Mouse (Mus musculus): ENCODE measurements at regions not wholly inside any gene's neighbourhood (a gene's known extent, or its start where the extent isn't known, plus 50 kb on each side); places are given as distances from the start of the nearest gene placed in this dataset.

DNA sequence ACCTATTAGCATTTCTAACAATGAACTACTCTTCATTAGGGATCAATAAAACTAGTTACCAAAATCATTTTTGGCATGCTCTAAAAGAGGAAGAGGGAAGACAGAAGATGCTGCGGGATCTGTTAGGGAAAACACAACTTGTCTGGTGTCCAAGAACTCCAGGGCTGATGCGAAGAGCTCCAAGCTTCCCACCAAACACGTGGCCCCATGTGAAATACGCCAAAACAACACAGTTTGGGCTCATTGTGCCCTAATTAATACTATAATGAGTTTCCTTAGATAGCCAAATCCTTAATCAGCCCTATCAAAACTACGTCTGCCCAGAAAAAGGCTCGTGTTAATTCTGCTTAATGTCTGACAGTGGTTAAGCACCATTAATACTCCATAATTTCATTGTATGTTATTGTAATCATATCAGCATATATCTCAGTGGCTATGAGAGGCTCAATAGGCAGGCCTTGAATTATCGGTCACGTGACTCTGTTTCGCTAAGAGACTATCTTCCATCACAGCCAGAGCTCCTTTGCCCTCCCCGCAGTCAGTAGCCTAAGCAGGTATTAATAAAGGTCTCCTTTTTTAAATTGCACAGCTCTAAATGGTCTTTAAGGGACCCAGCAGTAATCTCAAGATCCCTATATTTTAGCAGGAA lies 223.6 kb upstream of the Pou3f3 start:
- no peak for DNase-seq (ENCODE audit: low spot score in 2 of 2)

DNA sequence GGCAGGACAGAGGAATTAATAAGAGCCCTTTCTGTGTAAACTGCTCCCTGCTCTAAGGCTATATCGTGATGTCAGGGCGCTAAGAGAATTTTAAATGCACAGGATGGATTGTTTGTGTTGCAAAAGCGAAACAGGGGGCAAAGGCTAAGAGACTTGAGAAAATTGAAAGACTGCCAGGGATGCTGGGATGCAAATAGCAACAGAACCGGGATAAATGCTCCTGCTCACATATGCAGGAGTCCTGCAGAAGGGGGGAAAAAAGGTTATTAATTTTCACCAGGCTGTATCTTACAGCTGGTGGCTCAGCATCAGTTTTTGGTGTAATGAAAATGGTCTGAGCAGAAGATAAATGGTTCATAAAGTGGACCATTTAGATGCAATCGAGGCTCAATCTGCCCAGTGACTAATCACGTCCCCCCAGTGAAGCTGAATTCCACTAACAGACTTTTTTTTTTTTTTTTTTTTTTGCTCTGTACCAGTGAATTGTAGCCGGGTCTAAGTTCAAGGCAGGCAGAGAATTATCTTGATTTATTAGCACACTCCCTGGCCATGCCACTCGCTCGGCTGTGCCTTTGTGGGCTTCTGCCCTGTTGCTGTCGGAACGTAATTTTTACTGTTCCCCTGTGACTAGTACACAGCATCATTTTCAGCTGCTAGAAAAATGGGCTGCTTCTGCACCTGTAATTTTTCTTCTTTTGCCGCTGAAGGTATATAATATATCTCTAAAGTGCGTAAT lies 222.9 kb upstream of the Pou3f3 start:
- DNase-seq (ENCODE audit: low spot score in 2 of 2): no peak

DNA sequence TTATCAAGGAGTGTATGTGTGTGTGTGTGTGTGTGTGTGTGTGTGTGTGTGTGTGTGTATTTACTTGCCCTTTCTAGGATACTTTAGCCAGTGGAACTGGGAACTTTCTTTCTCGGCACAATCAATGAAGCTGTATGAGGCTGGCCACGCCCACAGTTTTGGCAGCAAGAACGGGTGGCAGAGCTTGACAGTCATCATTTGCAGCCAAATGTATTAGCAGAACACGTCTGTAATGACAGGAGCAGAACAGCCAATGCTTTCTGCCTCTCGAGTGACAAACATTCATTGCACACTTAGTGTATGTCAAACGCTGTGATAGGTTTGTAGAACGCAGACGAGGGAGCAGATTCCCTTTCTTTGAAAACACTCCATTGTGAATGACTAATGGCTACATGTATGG lies 221.4 kb upstream of the Pou3f3 start:
- DNase-seq (ENCODE audit: low spot score in 2 of 2): no peak

DNA sequence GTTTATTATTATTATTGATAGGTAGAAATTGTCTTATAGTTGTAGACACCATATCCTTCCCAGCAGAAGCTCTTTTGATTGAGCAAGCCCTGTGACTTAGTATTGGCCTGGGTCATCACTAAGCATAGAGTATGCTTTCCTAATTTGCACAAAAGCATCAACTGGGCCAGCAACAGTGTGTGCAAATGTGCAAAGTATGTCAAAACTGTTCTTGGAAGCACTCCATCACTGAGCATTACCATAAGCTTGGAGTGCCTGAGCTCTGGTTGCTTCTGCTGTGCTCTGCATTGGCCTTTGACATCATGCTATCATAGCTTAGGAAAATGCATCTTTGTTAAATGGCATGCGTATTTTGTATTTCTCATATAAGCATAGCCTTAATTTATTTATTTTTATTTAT lies 220.7 kb upstream of the Pou3f3 start:
- DNase-seq (ENCODE audit: low spot score in 2 of 2): no peak

DNA sequence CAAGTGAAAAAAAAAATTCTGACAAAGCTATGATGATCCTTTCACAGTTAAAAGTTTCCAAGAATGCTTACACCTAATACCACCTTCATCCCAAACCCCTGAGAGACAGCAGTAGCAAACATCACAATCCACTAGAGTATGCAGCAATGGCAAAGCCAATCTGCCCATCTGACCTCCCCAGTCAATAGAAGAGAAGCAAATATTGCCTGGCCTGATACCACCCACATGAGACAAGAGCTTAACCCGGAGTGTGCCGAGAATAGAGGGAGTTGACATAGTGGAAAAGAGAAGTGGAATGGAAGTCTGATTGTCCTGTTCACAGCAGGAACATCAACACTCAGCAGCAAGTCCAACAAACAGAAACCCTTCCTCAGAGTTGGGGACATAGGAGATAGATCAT lies 219.9 kb upstream of the Pou3f3 start:
- DNase-seq (ENCODE audit: low spot score in 2 of 2): no peak

DNA sequence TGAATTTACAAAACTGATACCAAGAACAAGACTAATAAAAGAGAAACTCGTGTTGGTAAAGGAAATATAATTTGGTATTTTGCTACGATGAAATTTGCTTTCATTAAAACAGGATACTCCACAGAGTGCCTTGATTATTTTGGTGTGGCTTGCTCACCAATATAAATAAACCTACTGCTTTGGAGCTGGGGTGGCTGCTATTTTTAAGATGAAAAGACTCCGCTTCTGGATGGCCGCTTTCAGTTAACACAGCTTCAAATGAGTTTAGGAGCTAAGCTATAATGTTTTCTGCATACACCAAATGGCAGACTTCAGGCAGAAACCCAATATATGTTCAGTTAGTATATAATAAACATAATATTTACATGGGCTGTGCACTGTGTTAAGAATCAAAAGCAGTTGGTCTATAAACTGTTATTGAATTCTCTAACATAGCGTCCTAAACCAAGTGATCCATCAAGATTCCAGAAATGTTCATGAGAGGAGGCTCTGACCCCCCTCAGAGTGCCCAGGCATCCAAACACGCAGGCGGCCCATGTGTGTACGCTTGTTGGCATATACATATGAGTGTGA lies 215.1 kb upstream of the Pou3f3 start:
- no peak for DNase-seq (ENCODE audit: low spot score in 2 of 2)

DNA sequence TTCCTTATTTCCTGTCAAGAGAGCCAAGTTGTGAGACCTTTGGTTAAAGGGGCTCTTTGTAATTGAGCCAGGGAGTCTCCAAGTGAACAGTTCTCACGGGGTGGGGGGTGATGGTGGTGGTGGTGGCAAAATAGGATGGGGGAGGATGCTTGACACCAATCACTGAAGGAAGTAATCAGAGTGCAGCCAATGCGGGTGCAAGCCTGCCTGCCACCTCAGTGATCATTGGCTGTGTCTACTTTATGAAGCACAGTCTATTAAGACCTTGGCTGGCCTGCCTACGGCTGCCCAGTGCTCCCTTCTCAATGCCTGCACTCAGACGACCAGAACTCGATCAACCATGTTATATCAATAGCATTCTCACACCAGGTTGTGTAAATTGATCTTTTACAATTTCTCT lies 206.0 kb upstream of the Pou3f3 start:
- DNase-seq (ENCODE audit: low spot score in 2 of 2): no peak

DNA sequence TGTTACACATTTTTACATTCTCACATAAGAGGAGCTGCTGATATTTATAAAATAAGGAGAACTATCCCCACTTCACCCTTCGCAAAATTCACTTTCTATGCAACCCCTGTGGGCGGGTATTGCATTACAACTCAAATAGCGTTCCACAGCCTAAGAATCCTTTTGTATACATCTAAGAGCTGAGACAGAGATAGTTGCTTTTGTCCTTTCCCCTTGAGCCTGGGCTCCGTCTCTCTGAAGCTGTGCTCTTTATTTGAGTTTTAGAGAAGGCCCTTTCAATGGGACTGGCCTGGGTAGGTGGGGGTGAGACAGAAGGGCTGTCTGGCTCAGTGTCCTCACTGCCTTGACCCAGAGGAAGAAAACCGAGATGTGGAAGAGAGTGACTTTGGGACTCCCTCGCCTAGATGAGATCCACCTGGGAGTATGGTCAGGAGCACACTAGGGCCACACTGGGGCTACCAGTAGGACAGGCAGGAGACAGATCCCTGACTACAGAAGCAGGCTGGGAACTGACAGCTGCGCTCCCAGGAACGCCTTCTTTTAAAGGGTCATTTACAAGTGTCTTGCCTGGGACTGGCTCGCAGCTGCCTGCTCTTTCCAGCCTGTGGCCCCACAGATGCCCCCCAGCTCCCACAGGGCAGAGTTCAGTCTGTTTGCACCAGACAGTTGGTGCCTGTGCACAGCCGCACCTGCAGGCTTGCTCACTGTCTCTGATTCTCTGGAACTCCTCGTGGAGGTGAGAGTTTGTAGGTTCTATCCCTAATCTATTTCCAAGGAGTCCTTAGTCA lies 204.5 kb upstream of the Pou3f3 start:
- no peak for DNase-seq (ENCODE audit: low spot score in 2 of 2)

DNA sequence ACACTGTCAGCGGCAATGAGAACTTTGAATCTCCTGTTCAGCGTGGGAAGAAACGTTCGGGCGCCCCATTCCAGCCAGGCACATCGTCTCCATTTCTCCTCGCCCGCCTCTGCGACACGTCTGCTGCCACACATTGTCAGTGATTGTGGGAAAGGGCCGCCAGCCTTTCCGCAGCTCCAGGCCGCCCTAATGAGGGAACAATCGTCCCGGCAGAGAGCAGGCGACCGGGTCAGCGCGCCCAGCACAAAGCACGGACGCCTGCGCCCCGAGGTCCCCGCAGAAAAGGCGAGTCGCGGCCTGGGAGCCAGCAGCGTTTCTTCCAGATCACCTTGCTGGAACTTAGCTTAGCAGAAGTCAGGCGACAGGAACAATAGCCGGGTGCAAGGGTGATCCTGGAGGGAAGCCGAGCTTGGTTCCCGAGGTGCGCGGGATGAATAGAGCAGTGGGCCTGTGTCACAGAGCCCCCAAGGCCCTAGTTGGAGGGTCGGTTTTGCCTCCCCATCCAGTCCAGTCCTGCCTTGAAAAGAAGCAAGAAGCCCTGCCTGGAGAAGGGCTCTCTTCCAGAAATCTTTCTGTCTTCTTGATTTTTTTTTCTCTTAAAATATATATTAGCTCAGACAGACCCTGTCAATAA lies 203.8 kb upstream of the Pou3f3 start:
- peak in 1 of 2 experiments; percentile 11 for DNase-seq (ENCODE audit: low spot score in 2 of 2)

DNA sequence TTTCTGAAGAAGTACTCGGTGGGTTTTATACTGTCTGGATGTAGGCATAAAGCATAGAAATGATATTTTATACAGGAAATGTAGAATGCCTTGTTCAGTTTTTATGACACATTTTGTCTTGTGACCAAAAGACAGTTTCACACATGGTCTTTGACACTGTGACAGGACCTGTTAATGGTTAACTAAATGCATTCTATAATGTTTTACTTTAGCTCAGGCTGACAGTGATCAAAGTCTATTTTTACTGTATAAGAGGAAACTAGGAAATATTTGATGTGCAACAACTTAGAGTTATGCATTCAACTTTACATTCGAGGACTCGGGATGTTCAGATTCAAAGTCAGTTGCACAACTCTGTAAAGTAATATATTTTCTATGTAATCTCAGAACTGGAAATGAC lies 199.5 kb upstream of the Pou3f3 start:
- no peak for DNase-seq (ENCODE audit: low spot score in 2 of 2)

DNA sequence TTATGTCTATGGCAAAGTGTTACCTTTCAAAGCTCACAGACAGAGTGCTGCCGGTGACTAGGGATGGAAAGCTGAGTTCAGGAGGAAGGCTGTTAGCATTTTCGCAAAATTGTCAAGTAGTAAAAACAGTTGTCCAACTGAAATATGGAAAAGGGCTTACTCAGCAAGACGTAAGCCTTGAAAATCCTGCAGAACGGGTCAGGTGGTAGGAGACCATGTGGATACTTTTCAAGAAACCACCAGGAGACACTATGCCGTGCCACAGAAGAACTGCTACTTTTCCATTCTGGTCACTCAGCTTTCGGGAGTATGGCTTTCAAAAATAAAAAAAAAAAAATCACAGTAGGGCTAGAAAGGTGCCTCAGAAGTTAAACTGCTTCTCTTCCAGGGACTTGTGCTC lies 199.1 kb upstream of the Pou3f3 start:
- DNase-seq (ENCODE audit: low spot score in 2 of 2): no peak

DNA sequence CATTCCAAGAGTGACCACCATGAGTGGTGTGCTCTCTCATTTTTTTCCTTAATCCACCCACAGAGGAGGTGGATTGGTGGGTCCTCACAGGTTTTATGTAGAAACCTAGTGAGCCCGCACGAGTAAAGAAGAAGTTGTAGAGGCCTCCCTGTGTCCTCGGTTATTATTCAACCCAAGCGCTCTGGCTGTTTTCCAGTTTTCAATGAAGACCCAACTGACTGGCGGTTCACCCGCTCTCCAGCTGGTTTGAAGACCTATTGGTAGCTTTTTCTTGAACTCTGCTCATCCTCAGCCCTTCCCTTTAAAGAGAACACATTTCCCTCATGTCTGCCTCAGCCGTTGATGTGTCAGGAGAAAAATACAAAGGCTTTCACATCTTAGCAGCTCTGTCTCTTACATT lies 196.7 kb upstream of the Pou3f3 start:
- DNase-seq (ENCODE audit: low spot score in 2 of 2): no peak

DNA sequence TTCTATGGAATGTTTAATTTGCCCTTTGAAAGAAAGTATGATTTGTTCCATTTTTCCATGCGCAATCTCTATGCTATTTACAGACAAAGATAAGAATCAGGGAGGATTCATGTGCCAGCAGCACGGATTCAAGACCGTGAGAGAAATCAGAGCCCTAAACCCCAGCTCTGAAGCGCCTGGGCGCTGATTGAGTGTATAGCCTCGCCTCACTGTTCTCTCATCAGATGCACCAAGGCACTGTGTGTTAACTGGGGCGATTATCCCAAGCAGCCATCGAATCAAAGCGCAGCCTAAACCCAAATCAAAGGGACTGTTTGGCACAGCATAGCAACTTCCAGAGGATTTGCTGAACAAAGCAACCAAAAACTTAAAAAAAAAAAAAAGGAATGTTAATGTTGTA lies 191.1 kb upstream of the Pou3f3 start:
- DNase-seq (ENCODE audit: low spot score in 2 of 2): no peak

DNA sequence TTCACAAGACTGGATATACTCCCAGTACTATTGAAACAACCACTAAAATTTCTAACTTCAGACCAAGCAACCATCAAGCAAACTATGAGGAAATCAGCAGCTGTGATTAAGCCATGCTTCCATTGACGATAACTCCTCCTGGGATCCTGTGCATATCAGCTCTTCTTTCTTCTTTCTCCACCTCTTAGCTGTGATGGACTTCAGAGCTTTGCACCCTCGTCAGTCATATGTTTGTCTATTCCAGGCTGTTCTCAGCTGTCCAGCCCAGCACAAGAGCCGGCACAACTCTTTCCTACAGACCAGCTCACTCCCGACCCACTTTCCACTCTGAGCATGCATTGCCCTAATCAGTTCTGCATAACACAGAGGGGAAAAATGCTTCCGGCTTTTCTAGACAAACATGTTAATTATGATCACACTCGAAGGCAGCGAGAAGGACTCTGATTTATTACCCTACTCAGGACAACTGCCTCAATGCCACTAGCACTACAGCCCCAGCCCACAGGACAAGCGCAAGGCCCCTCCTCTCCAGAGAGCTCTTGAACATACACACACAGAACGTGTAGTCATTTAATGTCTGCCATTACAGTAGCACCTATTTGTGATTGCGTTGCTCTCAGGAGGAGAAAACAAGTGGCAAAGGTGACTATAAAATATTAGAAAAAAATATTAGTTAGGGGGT lies 190.4 kb upstream of the Pou3f3 start:
- DNase-seq (ENCODE audit: low spot score in 2 of 2): no peak

DNA sequence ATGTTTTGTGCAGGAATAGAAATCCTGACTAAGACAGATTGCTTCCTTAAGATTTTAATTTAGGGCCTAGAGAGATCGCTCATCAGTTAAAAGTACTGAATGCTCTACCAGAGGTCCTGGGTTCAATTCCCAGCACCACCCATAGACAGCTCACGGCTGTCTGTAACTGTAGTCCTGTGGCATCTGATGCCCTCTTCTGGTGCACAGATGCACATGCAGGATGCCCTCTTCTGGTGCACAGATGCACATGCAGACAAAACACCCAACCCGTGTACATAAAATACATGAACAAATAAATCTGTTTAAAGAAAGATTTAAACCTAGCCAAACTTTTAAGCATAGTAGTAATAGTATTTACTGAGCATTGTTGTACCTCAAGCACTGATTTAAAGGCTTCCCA lies 181.2 kb upstream of the Pou3f3 start:
- DNase-seq (ENCODE audit: low spot score in 2 of 2): no peak

DNA sequence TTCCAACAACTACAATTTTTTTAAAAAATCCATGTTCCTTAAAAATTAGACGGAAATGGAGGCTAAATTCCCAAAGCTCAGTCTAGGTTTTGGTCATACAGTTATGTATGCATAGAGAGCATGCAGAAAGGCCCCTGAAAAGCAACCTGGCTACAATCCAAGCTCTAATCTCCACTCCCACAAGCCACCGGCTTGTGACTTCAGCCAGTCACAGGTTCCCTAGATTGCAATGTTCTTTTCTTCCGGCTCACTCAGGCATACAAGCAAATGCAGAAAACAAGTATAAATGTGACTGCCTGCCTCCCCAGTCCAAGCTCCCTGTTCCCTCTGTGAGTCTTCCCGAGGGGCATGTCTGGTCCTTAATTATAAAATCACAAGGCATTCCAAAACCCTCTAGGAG lies 171.2 kb upstream of the Pou3f3 start:
- DNase-seq (ENCODE audit: low spot score in 2 of 2): no peak

DNA sequence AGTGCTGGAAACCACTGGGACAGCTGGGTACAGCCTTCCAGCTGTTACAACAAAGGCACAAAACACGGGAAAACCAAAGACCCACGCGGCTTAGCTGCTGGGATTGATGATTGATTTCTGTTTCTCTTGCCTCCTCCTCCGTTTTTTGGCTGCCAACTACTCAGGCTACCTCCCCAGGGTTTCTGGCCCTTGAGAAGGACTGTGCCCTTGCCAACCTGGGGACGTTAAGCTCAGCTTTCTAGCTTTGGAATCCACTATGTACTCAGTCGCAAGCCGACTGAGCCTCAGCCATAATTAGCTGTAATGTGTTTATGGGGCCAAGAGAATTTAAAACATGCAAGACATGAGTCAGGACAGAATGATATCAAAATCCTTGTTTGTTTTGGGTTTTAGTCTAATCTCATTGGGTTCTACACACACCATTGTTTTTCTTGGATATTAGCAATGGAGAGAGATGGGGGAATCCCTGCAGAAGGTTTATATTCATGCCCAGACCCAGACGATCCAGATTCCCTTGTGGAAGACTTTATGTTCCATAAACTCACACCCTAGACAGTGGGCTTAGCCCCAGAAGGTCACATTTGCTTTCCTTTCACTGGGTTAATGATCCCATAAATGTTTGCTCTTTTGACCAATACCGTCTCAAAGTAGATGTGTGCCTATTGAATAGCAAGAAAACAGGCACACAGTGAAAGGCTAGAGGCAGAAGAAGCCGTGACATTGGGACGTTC lies 167.7 kb upstream of the Pou3f3 start:
- DNase-seq (ENCODE audit: low spot score in 2 of 2): no peak

DNA sequence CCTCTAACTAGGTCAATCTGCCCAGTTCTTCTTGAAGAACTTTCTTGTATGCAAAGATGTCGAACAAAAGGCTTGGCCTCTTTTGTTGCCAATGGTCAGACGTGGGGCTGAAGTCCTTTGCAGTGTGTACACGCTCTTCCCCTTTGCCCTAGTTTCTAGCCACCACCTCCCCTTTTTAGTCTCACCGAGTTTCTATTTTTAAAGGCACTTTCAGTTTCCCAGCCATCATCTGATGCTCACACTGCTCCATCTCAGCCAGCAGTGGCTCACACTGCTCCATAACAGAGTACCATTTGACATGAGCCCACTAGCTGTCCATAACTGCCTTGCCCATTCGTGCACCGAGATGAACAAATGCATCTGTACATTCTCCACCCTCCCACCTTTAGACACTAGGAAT lies 162.7 kb upstream of the Pou3f3 start:
- no peak for DNase-seq (ENCODE audit: low spot score in 2 of 2)

DNA sequence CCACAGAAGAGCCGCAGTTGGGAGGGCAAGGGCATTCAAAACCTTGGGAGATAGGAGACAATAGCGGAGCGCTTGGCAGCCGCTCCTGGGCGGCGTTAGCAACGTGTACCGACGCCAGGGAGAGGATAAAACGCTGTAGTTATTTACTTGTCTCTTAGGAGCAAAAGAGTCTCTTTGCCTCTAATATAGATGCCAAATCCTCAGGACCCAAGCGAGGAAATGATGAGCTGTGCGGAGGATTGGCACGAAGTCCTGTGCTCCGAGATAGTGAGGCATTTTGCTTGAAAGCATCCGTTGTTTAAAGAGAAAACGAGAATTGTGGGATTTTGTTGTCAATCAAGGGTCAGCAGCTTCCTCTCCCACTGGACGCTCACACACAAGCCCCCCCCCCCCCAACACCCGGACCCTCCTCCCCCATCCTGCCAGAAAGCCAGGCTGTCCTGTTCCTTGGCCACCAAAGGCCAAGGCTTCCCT lies 156.5 kb upstream of the Pou3f3 start:
- DNase-seq (ENCODE audit: low spot score in 2 of 2): peak in 1 of 2 experiments; percentile 24
